Mouse (Mus musculus) olfactory bulb, adult 2 months (tissue): ENCODE results near the gene Gm6899.

Experiments used
- CTCF ChIP-seq: fragments of 200-500 bp; IDR thresholded peaks from 2 replicates; pipeline ENCODE4 v1.5.1; 2012; ENCODE audit warnings: low read depth, mild to moderate bottlenecking, low read length, moderate library complexity; ENCODE audit not compliant: insufficient read depth
- POLR2A ChIP-seq: fragments of 200-500 bp; IDR thresholded peaks from 2 replicates; pipeline ENCODE4 v1.6.1; 2012; ENCODE audit warnings: mild to moderate bottlenecking, low read depth, low read length, moderate library complexity; ENCODE audit not compliant: insufficient read depth

GRCm38 (mm10) chr11:26604061-26604655 lies 11.1 kb downstream of the Gm6899 start:
- TF ChIP-seq CTCF (no peak), POLR2A (no peak)
